Mouse (Mus musculus): ENCODE measurements around the gene Prps1l3. TPM values are rescaled to one million over a fixed set of nuclear protein-coding genes. Genes with fewer than 3 reads are reported as not detected.

Prps1l3 gene
- polyA plus RNA-seq, 1 experiment: 10.7 TPM

DNA sequence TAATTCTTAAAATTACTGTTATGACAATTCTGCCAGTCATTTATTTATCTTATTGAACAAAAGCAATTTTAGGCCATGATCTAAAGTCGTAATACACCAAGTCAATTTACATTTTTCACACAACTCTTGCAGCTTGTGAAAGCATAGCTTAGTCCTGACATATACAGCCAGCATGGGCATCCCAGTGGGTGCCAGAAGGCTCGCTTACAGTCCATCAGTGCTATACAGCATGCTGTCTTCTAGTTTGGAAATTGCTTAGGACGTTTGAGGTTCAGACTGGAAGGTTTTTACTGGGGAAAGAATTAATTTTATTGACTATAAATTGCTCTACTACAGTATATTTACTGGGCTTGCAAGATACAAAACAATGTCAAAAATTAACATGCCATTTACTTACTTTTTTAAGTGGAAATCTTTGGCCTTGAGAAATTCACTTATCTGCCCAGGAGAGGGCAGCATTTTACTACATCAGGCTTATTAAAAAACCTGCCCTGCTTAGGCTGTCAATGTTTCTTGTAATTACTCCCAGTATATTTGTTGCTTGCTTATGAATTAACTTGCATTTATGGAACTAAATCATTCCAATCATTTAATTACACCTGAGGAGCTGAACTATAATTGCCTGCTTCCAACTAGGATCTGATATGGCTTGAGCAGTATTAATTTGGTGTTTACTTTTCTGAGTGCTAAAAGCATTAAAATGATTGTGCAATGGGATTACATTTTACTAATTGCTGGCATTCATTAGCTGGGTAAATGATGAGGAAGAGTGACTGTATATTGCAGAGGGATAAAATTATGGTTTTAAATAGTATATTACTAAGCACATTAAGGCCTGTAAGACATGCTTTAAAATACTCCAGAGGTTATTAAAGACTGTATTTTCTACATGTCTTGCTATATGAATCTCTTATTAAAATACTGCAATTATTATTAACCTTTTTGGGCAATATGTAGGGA is 51.2 kb downstream of the Prps1l3 start:
- TF ChIP-seq CTCF (IDR thresholded peaks at IDR 0.05; ENCODE audit: control insufficient read depth, insufficient read depth, low read length) (no peak), POLR2A (IDR thresholded peaks at IDR 0.05; ENCODE audit: borderline replicate concordance, control insufficient read depth, low read depth, low read length) (no peak)
- H3K4me3 ChIP-seq (replicated peaks; ENCODE audit: control insufficient read depth, low read depth, low read length): no peak overlapping the region
- H3K27ac ChIP-seq (ENCODE audit: control insufficient read depth, insufficient read depth, low read depth, low read length, poor library complexity): no peak overlapping the region
- 59% methylated on average over 3 of the region's 3 CpGs for WGBS
- no peaks in the 10 kb centered on the region for H3K4me1 ChIP-seq (ENCODE audit: control insufficient read depth, insufficient read depth, low read length)

- TF ChIP-seq POLR2A (IDR thresholded peaks at IDR 0.05; ENCODE audit: borderline replicate concordance, control insufficient read depth, low read depth, low read length) (no peak), CTCF (IDR thresholded peaks at IDR 0.05; ENCODE audit: control insufficient read depth, insufficient read depth, low read length) (no peak)
- Histone ChIP-seq H3K27ac (ENCODE audit: control insufficient read depth, insufficient read depth, low read depth, low read length, poor library complexity) (no peak overlapping the region), H3K4me1 (ENCODE audit: control insufficient read depth, insufficient read depth, low read length) (no peaks in the 10 kb centered on the region), H3K4me3 (replicated peaks; ENCODE audit: control insufficient read depth, low read depth, low read length) (no peak overlapping the region)
- 76% methylated on average over 5 of the region's 5 CpGs for WGBS
Measured at GRCm38 (mm10) chr12:57285303-57286059, 55.3 kb downstream of the Prps1l3 start.

Other genes with a start within 250 kb of the Prps1l3 start
- gene Slc25a21, start 32.9 kb upstream of the Prps1l3 start, polyA plus RNA-seq (2011; ENCODE audit: insufficient read depth, insufficient read length, low replicate concordance, missing spikeins): 9.5 and 18.3 TPM in 2 replicates
- gene Mipol1, start within 50 bp of the Prps1l3 start, polyA plus RNA-seq (2011; ENCODE audit: insufficient read depth, insufficient read length, low replicate concordance, missing spikeins): 2.5 and 3.3 TPM in 2 replicates